In genomic region chr9:67477445-67477844, GRCm38 (mm10) we compare ENCODE assay signal across 18 mouse cellular contexts.
DNase-seq lines count a peak whose midpoint lies in the region; ATAC-seq lines count a peak whose summit lies in the region.
"Had no signal": no experiment of that assay in that cellular context is flagged by ENCODE, and none has a peak within 500 bp of the region (broad histone marks: within the 10 kb centered on the region; RNA-seq: fewer than 3 reads in every experiment).

No protein-coding gene starts in this region.

- intact Hi-C loops in gastrocnemius, postnatal 14 days (cut with DNase I; ENCODE audit: low total_unique reads) = no loop called here

- ATAC-seq in activated CD4-positive, CD25-positive, alpha-beta regulatory T cell, adult 4 months = no peak
- ATAC-seq: CD4-positive, CD25-positive, alpha-beta regulatory T cell, adult 4 months; intestine, embryonic 16.5 days; midbrain, embryonic 15.5 days had no signal

- DNase-seq in adrenal gland, adult 2 months = peak; percentile 8
- DNase-seq in adrenal gland, adult 18-20 months (ENCODE audit: low spot score in 2 of 2) = no peak
- DNase-seq in kidney, postnatal 14 days = peak; percentile 26
- DNase-seq in kidney, postnatal 4 days = no peak
- DNase-seq in gonadal fat pad, adult 2 months (ENCODE audit: low read depth) = peak; percentile 36
- peak; percentile 76 for DNase-seq in lung, postnatal 25 days (ENCODE audit: low spot score)
- no peak for DNase-seq in gastrocnemius, postnatal 14 days
- DNase-seq: cerebellum, adult 18-20 months; cerebellum, postnatal 25 days; embryo, embryonic 11 days; gastrocnemius, adult 2 months; heart, postnatal 36 days; right cerebral cortex, postnatal 14 days; spleen, adult 18-20 months had no signal

Comparison
In these comparisons a context has a peak if more than half of its experiments do, and no peak if none do; other contexts are left out.
1. DNase-seq: peak in adrenal gland, adult 2 months (single experiment), kidney, postnatal 14 days (single experiment), gonadal fat pad, adult 2 months (single experiment) and lung, postnatal 25 days (single experiment); none in adrenal gland, adult 18-20 months (0 of 2), kidney, postnatal 4 days (0 of 2) and gastrocnemius, postnatal 14 days (single experiment).